Mouse (Mus musculus): ENCODE data around the gene Pik3c2a. TPM values are rescaled to one million over a fixed set of nuclear protein-coding genes. Genes with fewer than 3 reads are reported as not detected.
A peak's percentile ranks its signal among the peaks of the same experiment; 100 is the strongest.

The Pik3c2a gene
- polyA plus RNA-seq, 1 experiment, result 20.0 TPM

DNA sequence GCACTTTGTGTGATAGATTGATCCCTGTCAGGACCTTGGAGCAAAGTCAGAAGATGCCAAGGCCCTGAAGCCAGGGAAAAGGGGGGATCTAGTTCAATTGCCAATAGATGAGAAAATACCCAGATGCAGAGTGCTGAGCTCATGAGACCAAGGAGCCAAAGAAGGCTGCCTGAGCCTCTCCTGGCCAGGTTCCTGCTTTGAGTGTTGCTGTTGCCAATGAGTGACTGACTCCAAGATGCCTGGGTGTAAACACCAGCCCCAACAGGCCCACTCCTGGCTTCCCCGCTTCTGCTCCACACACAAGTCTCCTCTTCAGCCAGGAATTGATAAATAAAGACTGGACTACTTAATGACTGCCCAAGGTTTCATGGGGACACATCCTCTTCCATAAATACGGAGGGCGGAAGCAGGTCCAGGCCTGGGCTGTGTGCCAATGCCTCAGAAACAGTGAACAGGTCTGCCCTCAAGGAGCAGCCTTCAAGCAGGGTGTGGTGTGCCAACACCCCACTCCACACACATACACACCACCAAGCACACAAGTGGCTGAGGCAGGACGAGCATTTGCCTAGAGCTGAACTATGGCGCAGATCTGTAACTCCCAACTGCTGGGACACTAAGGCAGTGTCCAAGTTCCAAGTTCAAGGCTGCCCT is 141.5 kb downstream of the Pik3c2a start:
- H3K27ac ChIP-seq (ENCODE audit: insufficient read depth, low read length), result no peak overlapping the region
- no peaks in the 10 kb centered on the region; the same call in 1 of the 2 replicates for H3K27me3 ChIP-seq (ENCODE audit: control insufficient read depth, insufficient read depth, low read length)
- whole genome bisulfite sequencing, result 67% methylated on average over 5 of the region's 5 CpGs
- no peak overlapping the region for H3K4me3 ChIP-seq (replicated peaks; ENCODE audit: insufficient read depth, low read depth, low read length)
- DNase-seq, result peak in 1 of 2 experiments; percentile 13
- TF ChIP-seq POLR2A (IDR thresholded peaks at IDR 0.05; ENCODE audit: borderline replicate concordance, insufficient read depth, low read length) (no peak), CTCF (IDR thresholded peaks at IDR 0.05; ENCODE audit: borderline replicate concordance, insufficient read depth, low read depth, low read length) (no peak)
- no peaks in the 10 kb centered on the region for H3K4me1 ChIP-seq (ENCODE audit: control insufficient read depth, insufficient read depth, low read length)

DNA sequence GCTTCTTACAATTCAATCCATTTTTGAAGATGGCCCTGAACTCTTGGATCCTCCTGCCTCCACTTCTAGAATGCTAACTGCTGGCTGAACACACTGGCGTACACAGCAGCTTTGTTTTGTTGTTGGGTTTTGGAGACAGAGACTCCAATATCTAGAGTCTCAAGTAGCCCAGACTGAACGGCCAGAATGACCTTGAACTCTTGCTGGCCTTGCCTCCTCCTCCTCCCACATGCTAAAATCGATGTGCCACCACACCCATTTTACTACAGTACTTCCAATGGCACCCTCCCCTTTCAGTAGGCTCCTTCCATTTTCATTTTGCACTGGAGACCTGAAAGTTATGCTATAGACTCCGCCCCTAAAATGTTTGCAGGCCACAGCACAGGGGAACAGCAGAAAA is 142.1 kb downstream of the Pik3c2a start:
- no peaks in the 10 kb centered on the region; the same call in 1 of the 2 replicates for H3K27me3 ChIP-seq (ENCODE audit: control insufficient read depth, insufficient read depth, low read length)
- no peak overlapping the region for H3K27ac ChIP-seq (ENCODE audit: insufficient read depth, low read length)
- TF ChIP-seq CTCF (IDR thresholded peaks at IDR 0.05; ENCODE audit: borderline replicate concordance, insufficient read depth, low read depth, low read length), result no peak
- no peak for TF ChIP-seq POLR2A (IDR thresholded peaks at IDR 0.05; ENCODE audit: borderline replicate concordance, insufficient read depth, low read length)
- H3K4me3 ChIP-seq (replicated peaks; ENCODE audit: insufficient read depth, low read depth, low read length), result no peak overlapping the region
- H3K4me1 ChIP-seq (ENCODE audit: control insufficient read depth, insufficient read depth, low read length), result no peaks in the 10 kb centered on the region
- 90% methylated on average over 4 of the region's 4 CpGs for WGBS
- no peak for DNase-seq

GRCm38 (mm10) chr7:116298851-116299250 is 144.4 kb downstream of the Pik3c2a start:
- TF ChIP-seq POLR2A (IDR thresholded peaks at IDR 0.05; ENCODE audit: borderline replicate concordance, insufficient read depth, low read length) (no peak), CTCF (IDR thresholded peaks at IDR 0.05; ENCODE audit: borderline replicate concordance, insufficient read depth, low read depth, low read length) (no peak)
- DNase-seq, result no peak
- Histone ChIP-seq H3K27ac (ENCODE audit: insufficient read depth, low read length) (no peak overlapping the region), H3K4me1 (ENCODE audit: control insufficient read depth, insufficient read depth, low read length) (no peaks in the 10 kb centered on the region), H3K27me3 (ENCODE audit: control insufficient read depth, insufficient read depth, low read length) (no peaks in the 10 kb centered on the region; the same call in 1 of the 2 replicates), H3K4me3 (replicated peaks; ENCODE audit: insufficient read depth, low read depth, low read length) (no peak overlapping the region)
- WGBS, result 66% methylated on average over 2 of the region's 2 CpGs

DNA sequence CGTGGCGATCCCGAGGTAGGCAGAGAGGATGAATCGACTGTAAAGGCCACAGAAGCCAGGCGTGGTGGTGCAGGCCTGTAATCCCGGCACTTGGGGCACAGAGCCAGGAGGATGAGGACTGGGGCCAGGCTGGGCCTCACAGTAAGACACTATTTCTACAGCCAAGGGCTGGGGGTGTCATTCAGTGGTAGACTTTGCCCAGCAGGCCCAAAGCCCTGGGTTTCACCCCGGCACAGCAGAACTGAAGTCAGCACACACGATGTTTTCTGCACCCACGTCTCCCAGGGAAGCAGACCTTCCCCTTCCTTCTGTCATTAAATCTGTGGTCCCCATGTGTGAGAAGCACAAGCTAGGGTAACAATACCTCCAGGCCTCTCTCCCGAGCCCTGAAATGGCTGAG is 144.9 kb downstream of the Pik3c2a start:
- TF ChIP-seq POLR2A (IDR thresholded peaks at IDR 0.05; ENCODE audit: borderline replicate concordance, insufficient read depth, low read length), result no peak
- TF ChIP-seq CTCF (IDR thresholded peaks at IDR 0.05; ENCODE audit: borderline replicate concordance, insufficient read depth, low read depth, low read length), result no peak
- Histone ChIP-seq H3K4me3 (replicated peaks; ENCODE audit: insufficient read depth, low read depth, low read length) (no peak overlapping the region), H3K27ac (ENCODE audit: insufficient read depth, low read length) (no peak overlapping the region), H3K27me3 (ENCODE audit: control insufficient read depth, insufficient read depth, low read length) (no peaks in the 10 kb centered on the region; the same call in 1 of the 2 replicates), H3K4me1 (ENCODE audit: control insufficient read depth, insufficient read depth, low read length) (no peaks in the 10 kb centered on the region)
- 37% methylated on average over 10 of the region's 10 CpGs for WGBS
- DNase-seq, result peak in 1 of 2 experiments; percentile 15

DNA sequence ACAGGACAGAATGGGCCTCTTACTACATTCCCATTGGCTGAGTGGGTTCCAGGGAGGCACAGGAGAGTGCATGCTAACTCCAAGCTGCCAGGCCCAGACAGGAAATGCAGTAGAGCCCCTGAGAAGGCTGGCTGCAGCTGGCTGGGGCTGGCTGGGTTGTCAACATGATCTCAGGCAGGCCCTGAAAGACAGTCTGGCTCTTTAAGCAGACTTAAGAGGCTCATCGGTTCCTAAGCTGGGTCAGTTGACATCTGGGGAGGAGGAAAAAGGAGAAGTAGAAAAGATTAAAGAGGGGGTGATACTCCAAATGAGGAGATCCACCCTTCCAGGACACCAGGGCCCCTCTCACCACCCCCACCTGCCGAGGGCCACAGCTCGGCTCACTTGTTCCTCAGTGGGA is 148.3 kb downstream of the Pik3c2a start:
- H3K4me3 ChIP-seq (replicated peaks; ENCODE audit: insufficient read depth, low read depth, low read length), result no peak overlapping the region
- TF ChIP-seq CTCF (IDR thresholded peaks at IDR 0.05; ENCODE audit: borderline replicate concordance, insufficient read depth, low read depth, low read length), result no peak
- TF ChIP-seq POLR2A (IDR thresholded peaks at IDR 0.05; ENCODE audit: borderline replicate concordance, insufficient read depth, low read length), result no peak
- no peak overlapping the region for H3K27ac ChIP-seq (ENCODE audit: insufficient read depth, low read length)
- 59% methylated on average over 3 of the region's 3 CpGs for WGBS
- no peaks in the 10 kb centered on the region; the same call in 1 of the 2 replicates for H3K4me1 ChIP-seq (ENCODE audit: control insufficient read depth, insufficient read depth, low read length)
- H3K27me3 ChIP-seq (ENCODE audit: control insufficient read depth, insufficient read depth, low read length), result no peaks in the 10 kb centered on the region; the same call in 1 of the 2 replicates
- no peak for DNase-seq

GRCm38 (mm10) chr7:116292377-116292776 is 150.9 kb downstream of the Pik3c2a start:
- WGBS, result 72% methylated on average over 5 of the region's 5 CpGs
- no peak overlapping the region for H3K4me3 ChIP-seq (replicated peaks; ENCODE audit: insufficient read depth, low read depth, low read length)
- H3K4me1 ChIP-seq (ENCODE audit: control insufficient read depth, insufficient read depth, low read length), result no peaks in the 10 kb centered on the region; the same call in 1 of the 2 replicates
- no peaks in the 10 kb centered on the region for H3K27me3 ChIP-seq (ENCODE audit: control insufficient read depth, insufficient read depth, low read length)
- no peak overlapping the region for H3K27ac ChIP-seq (ENCODE audit: insufficient read depth, low read length)
- DNase-seq, result no peak
- TF ChIP-seq POLR2A (IDR thresholded peaks at IDR 0.05; ENCODE audit: borderline replicate concordance, insufficient read depth, low read length), result no peak
- no peak for TF ChIP-seq CTCF (IDR thresholded peaks at IDR 0.05; ENCODE audit: borderline replicate concordance, insufficient read depth, low read depth, low read length)

- TF ChIP-seq CTCF (IDR thresholded peaks at IDR 0.05; ENCODE audit: borderline replicate concordance, insufficient read depth, low read depth, low read length) (no peak), POLR2A (IDR thresholded peaks at IDR 0.05; ENCODE audit: borderline replicate concordance, insufficient read depth, low read length) (no peak)
- H3K4me3 ChIP-seq (replicated peaks; ENCODE audit: insufficient read depth, low read depth, low read length), result no peak overlapping the region
- WGBS, result 29% methylated on average over 1 of the region's 1 CpGs
Measured at GRCm38 (mm10) chr7:116290559-116290958, 152.7 kb downstream of the Pik3c2a start.

GRCm38 (mm10) chr7:116288996-116289395 is 154.3 kb downstream of the Pik3c2a start:
- Histone ChIP-seq H3K27me3 (ENCODE audit: control insufficient read depth, insufficient read depth, low read length) (no peaks in the 10 kb centered on the region), H3K4me1 (ENCODE audit: control insufficient read depth, insufficient read depth, low read length) (no peaks in the 10 kb centered on the region; the same call in 1 of the 2 replicates), H3K4me3 (replicated peaks; ENCODE audit: insufficient read depth, low read depth, low read length) (no peak overlapping the region), H3K27ac (ENCODE audit: insufficient read depth, low read length) (no peak overlapping the region)
- no peak for DNase-seq
- no peak for TF ChIP-seq POLR2A (IDR thresholded peaks at IDR 0.05; ENCODE audit: borderline replicate concordance, insufficient read depth, low read length)
- TF ChIP-seq CTCF (IDR thresholded peaks at IDR 0.05; ENCODE audit: borderline replicate concordance, insufficient read depth, low read depth, low read length), result no peak
- WGBS, result 86% methylated on average over 3 of the region's 3 CpGs

More at GRCm38 (mm10) chr7:116290559-116290958, 152.7 kb downstream of the Pik3c2a start:
- H3K4me1 ChIP-seq (ENCODE audit: control insufficient read depth, insufficient read depth, low read length), result no peaks in the 10 kb centered on the region; the same call in 1 of the 2 replicates
- H3K27me3 ChIP-seq (ENCODE audit: control insufficient read depth, insufficient read depth, low read length), result no peaks in the 10 kb centered on the region
- DNase-seq, result no peak
- no peak overlapping the region for H3K27ac ChIP-seq (ENCODE audit: insufficient read depth, low read length)

Measured in cerebellum, adult 2 months (tissue).